Mouse (Mus musculus): ENCODE measurements around the gene Gabrq.

DNA sequence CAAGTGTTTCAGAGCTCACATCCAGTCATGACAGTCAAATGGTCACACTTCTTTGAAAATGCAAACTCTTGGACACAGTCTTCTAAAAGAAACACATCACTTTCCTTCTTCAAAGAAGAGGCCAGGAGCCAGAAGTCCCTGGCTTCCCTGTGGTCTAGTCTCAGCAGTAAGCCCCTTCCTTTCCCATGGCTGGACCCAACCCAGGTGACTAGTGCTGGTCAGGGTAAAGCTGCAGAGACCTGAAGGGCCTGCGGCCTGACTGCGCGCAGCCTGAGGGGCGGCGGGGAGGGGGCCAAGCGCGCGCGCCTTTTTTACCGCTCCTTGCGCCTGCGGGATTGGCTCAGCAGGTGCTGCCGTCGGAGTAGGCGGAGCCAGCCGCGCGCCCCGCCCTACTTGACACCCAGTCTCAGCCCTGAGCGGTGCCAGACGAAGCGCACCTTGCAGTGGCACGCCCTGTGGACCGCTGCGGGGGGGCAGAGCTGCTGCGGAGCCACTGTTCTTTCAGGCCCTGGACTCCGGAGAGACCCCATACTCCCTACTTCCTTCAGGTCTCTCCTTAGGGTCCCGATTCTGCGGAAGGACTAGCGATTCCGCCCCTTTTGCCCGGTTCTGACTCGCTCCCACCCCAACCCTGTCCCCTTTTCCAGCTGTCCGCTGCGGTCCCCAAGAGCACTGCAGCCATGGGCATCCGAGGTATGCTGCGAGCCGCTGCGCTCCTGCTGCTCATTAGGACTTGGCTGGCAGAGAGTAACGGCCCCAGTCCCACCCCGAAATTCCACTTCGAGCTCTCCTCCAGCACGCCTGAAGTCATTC lies at the start of gene Gabrq:
- TF ChIP-seq POLR2A (IDR thresholded peaks at IDR 0.05; ENCODE audit: low read depth, low read length) (no peak), NRF1 (IDR thresholded peaks at IDR 0.05; ENCODE audit: low read depth, low read length) (no peak), CTCF (conservative IDR thresholded peaks at IDR 0.05 in 1 of 2, IDR thresholded peaks at IDR 0.05 in 1 of 2; ENCODE audit: low read depth in 2 of 2, low read length in 2 of 2) (no peak), MAX (IDR thresholded peaks at IDR 0.05; ENCODE audit: low read length) (no peak)

All from CH12.LX (cell line).